Mouse (Mus musculus): ENCODE measurements around the gene Igflr1. TPM values are rescaled to one million over a fixed set of nuclear protein-coding genes. Genes with fewer than 3 reads are reported as not detected.
A peak's percentile ranks its signal among the peaks of the same experiment; 100 is the strongest.

Gene Igflr1
- polyA plus RNA-seq, 1 experiment from 2014 or later, result 4.1 TPM

GRCm38 (mm10) chr7:30559443-30559954 lies 5.7 kb upstream of the Igflr1 start, which contains the start of gene Lin37:
Gene Lin37, minus strand, starts transcription at chr7:30559838.
- H3K4me2 ChIP-seq, result peak within 1 kb of the TSS; percentile 97
- H3K36me3 ChIP-seq (ENCODE audit: control insufficient read depth, insufficient read depth, low read length), result peaks cover 14% of the 10 kb centered on the region; the same call in 1 of the 2 replicates
- peak; percentile 89 for ATAC-seq (ENCODE audit: low FRiP score)
- under 1% methylated on average over 20 of the region's 20 CpGs for WGBS
- peak; percentile 97 for DNase-seq (ENCODE audit: low spot score, missing footprints)
- peak within 1 kb of the TSS; percentile 49 for H3K4me3 ChIP-seq (ENCODE audit: low read depth, low read length)
- peaks cover 17% of the 10 kb centered on the region for H3K4me1 ChIP-seq (ENCODE audit: control insufficient read depth, insufficient read depth, low read length)
- H3K27me3 ChIP-seq (ENCODE audit: control insufficient read depth, insufficient read depth, low read length), result no peaks in the 10 kb centered on the region
- H3K9me3 ChIP-seq (ENCODE audit: control insufficient read depth, low read length), result no peaks in the 10 kb centered on the region
- H3K27ac ChIP-seq (ENCODE audit: low read depth, low read length), result no peak within 1 kb of the TSS
- peak within 1 kb of the TSS; percentile 73 for H3K9ac ChIP-seq (ENCODE audit: low read length)

DNA sequence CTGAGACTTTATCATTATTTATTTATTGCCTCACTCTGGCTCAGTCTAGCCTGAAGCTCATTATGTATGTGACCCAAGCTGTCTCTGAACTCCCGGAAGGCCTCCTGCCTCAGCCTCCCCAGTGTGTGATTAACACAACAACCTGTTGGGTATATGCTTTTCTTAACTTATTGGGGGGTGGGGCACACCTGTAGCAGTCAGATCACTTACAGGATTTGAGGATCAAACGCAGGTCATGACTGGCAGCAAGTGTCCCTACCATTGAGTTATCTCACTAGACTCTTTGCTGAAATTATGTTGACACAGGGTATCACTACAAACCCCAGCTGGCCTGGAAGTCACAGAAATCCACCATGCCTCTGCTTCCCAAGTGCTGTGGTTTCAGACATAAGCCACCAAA lies 4.9 kb upstream of the Igflr1 start:
- Histone ChIP-seq H3K4me3 (ENCODE audit: low read depth, low read length) (no peak overlapping the region), H3K4me1 (ENCODE audit: control insufficient read depth, insufficient read depth, low read length) (peaks cover 17% of the 10 kb centered on the region), H3K27me3 (ENCODE audit: control insufficient read depth, insufficient read depth, low read length) (no peaks in the 10 kb centered on the region), H3K27ac (ENCODE audit: low read depth, low read length) (no peak overlapping the region), H3K36me3 (ENCODE audit: control insufficient read depth, insufficient read depth, low read length) (peaks cover 12% of the 10 kb centered on the region; the same call in 1 of the 2 replicates), H3K4me2 (no peak overlapping the region; the same call in 1 of the 2 replicates), H3K9ac (ENCODE audit: low read length) (peak overlapping the region; percentile 36; the same call in 1 of the 2 replicates), H3K9me3 (ENCODE audit: control insufficient read depth, low read length) (no peaks in the 10 kb centered on the region)
- DNase-seq (ENCODE audit: low spot score, missing footprints) (no peak), ATAC-seq (ENCODE audit: low FRiP score) (no peak)
- WGBS, result 70% methylated on average over 2 of the region's 2 CpGs

GRCm38 (mm10) chr7:30562526-30563116 lies 2.6 kb upstream of the Igflr1 start:
- ATAC-seq (ENCODE audit: low FRiP score) (peak; percentile 3; the same call in 1 of the 2 replicates), DNase-seq (ENCODE audit: low spot score, missing footprints) (peak; percentile 87)
- 3% methylated on average over 27 of the region's 27 CpGs for WGBS
- Histone ChIP-seq H3K9me3 (ENCODE audit: control insufficient read depth, low read length) (no peaks in the 10 kb centered on the region), H3K4me1 (ENCODE audit: control insufficient read depth, insufficient read depth, low read length) (peaks cover 17% of the 10 kb centered on the region), H3K4me3 (ENCODE audit: low read depth, low read length) (peak overlapping the region; percentile 87), H3K9ac (ENCODE audit: low read length) (peak overlapping the region; percentile 71), H3K27me3 (ENCODE audit: control insufficient read depth, insufficient read depth, low read length) (no peaks in the 10 kb centered on the region), H3K27ac (ENCODE audit: low read depth, low read length) (peak overlapping the region; percentile 14; the same call in 1 of the 2 replicates), H3K4me2 (peak overlapping the region; percentile 75), H3K36me3 (ENCODE audit: control insufficient read depth, insufficient read depth, low read length) (peaks cover 7% of the 10 kb centered on the region; the same call in 1 of the 2 replicates)

DNA sequence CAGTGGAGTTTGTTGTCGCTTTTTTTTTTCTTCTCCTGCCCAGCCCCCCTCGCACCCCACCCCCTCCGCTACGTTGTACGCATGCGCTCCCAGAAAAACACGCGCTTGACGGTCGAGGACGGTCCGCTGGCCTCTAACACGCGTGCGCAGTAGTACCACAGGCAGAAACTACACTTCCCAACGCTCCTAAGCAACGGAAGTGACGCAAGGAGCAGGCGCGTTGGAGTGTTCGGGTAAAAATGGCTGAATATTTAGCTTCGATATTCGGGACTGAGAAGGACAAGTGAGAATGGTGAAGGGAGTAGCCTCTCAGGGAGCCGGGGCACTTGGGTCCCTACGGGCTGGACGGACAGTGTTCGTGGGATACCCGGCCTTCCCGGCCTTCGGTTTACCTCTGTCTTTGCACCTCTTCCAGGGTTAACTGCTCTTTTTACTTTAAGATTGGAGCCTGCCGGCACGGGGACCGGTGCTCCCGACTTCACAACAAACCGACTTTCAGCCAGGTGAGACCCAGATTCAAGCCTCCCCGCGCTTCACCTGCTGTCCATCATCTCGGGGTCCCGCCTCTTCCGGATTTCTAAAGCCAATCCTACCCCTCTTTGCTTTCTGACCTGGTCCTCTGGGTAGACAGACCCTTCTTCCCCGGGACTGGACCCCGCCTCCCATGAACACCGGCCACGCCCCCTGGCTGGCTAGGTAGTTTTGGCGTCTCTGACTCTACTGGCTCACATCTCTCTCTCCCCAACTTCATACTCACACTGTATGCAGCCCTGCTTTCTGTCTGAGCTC lies 1.9 kb upstream of the Igflr1 start, which contains the start of the genes U2af1l4, Gm49396 and Psenen:
TSS of gene U2af1l4 (plus strand) at position 185 of the 789 bp plus-strand sequence.
TSS of gene Gm49396 (plus strand) at position 228 of the 789 bp plus-strand sequence.
TSS of gene Psenen (minus strand) at position 511 of the 789 bp plus-strand sequence.
- ATAC-seq (ENCODE audit: low FRiP score) (peak; percentile 87), DNase-seq (ENCODE audit: low spot score, missing footprints) (peak; percentile 99)
- peak within 1 kb of the TSS; percentile 87 for H3K4me3 ChIP-seq (ENCODE audit: low read depth, low read length)
- H3K9me3 ChIP-seq (ENCODE audit: control insufficient read depth, low read length), result no peaks in the 10 kb centered on the region
- peak within 1 kb of the TSS; percentile 75 for H3K4me2 ChIP-seq
- peaks cover 7% of the 10 kb centered on the region; the same call in 1 of the 2 replicates for H3K36me3 ChIP-seq (ENCODE audit: control insufficient read depth, insufficient read depth, low read length)
- WGBS, result under 1% methylated on average over 44 of the region's 45 CpGs
- no peaks in the 10 kb centered on the region for H3K27me3 ChIP-seq (ENCODE audit: control insufficient read depth, insufficient read depth, low read length)
- peaks cover 17% of the 10 kb centered on the region for H3K4me1 ChIP-seq (ENCODE audit: control insufficient read depth, insufficient read depth, low read length)
- peak within 1 kb of the TSS; percentile 89 for H3K9ac ChIP-seq (ENCODE audit: low read length)
- H3K27ac ChIP-seq (ENCODE audit: low read depth, low read length), result peak within 1 kb of the TSS; percentile 87

DNA sequence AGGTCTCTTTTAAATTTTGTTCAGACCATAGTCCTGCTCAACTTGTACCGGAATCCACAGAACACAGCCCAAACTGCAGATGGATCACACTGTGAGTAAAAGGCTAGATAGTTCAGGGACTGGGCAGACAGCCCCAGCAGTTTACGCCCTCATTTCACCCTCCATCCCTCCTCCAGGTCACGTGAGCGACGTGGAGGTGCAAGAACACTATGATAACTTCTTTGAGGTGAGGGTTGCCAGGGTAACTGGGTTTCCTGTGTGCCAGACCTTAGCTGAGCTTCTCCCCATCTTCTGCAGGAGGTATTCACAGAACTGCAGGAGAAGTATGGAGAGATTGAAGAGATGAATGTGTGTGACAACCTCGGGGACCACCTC lies 1.3 kb upstream of the Igflr1 start:
- Histone ChIP-seq H3K9me3 (ENCODE audit: control insufficient read depth, low read length) (no peaks in the 10 kb centered on the region), H3K4me2 (peak overlapping the region; percentile 75), H3K27me3 (ENCODE audit: control insufficient read depth, insufficient read depth, low read length) (no peaks in the 10 kb centered on the region), H3K27ac (ENCODE audit: low read depth, low read length) (no peak overlapping the region), H3K4me1 (ENCODE audit: control insufficient read depth, insufficient read depth, low read length) (peaks cover 13% of the 10 kb centered on the region), H3K36me3 (ENCODE audit: control insufficient read depth, insufficient read depth, low read length) (peaks cover 12% of the 10 kb centered on the region), H3K4me3 (ENCODE audit: low read depth, low read length) (peak overlapping the region; percentile 87), H3K9ac (ENCODE audit: low read length) (peak overlapping the region; percentile 89)
- WGBS, result 26% methylated on average over 6 of the region's 6 CpGs
- DNase-seq (ENCODE audit: low spot score, missing footprints) (no peak), ATAC-seq (ENCODE audit: low FRiP score) (no peak; the same call in 1 of the 2 replicates)

DNA sequence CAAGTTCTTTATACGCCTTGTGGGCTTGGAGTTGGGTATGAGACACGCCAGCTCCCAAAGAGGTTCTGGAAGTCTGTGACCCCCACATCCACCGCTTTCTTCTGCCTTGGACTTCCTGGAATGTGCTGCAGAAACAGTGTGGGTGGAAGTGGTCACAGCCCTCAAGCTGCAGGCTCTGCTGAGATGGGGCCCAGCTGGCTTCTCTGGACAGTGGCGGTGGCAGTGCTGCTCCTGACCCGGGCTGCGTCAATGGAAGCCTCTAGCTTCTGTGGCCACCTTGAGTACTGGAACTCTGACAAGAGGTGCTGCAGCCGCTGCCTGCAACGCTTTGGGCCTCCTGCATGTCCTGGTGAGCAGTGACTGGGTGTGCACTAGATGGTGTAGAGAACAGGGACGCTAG lies 806 bp downstream of the Igflr1 start:
- no peak overlapping the region for H3K27ac ChIP-seq (ENCODE audit: low read depth, low read length)
- H3K4me3 ChIP-seq (ENCODE audit: low read depth, low read length), result no peak overlapping the region
- 91% methylated on average over 9 of the region's 9 CpGs for WGBS
- H3K27me3 ChIP-seq (ENCODE audit: control insufficient read depth, insufficient read depth, low read length), result no peaks in the 10 kb centered on the region
- ATAC-seq (ENCODE audit: low FRiP score), result no peak
- DNase-seq (ENCODE audit: low spot score, missing footprints), result no peak
- H3K9me3 ChIP-seq (ENCODE audit: control insufficient read depth, low read length), result no peaks in the 10 kb centered on the region
- H3K36me3 ChIP-seq (ENCODE audit: control insufficient read depth, insufficient read depth, low read length), result peaks cover 29% of the 10 kb centered on the region
- H3K4me2 ChIP-seq, result no peak overlapping the region
- no peak overlapping the region for H3K9ac ChIP-seq (ENCODE audit: low read length)
- peaks cover 8% of the 10 kb centered on the region for H3K4me1 ChIP-seq (ENCODE audit: control insufficient read depth, insufficient read depth, low read length)

- Histone ChIP-seq H3K4me1 (ENCODE audit: control insufficient read depth, insufficient read depth, low read length) (peaks cover 5% of the 10 kb centered on the region), H3K4me3 (ENCODE audit: low read depth, low read length) (no peak overlapping the region), H3K4me2 (no peak overlapping the region), H3K27me3 (ENCODE audit: control insufficient read depth, insufficient read depth, low read length) (no peaks in the 10 kb centered on the region), H3K9ac (ENCODE audit: low read length) (no peak overlapping the region), H3K27ac (ENCODE audit: low read depth, low read length) (no peak overlapping the region), H3K36me3 (ENCODE audit: control insufficient read depth, insufficient read depth, low read length) (peaks cover 33% of the 10 kb centered on the region), H3K9me3 (ENCODE audit: control insufficient read depth, low read length) (no peaks in the 10 kb centered on the region)
- DNase-seq (ENCODE audit: low spot score, missing footprints) (no peak), ATAC-seq (ENCODE audit: low FRiP score) (no peak)
- WGBS, result 91% methylated on average over 11 of the region's 11 CpGs
These were observed 2.3 kb downstream of the Igflr1 start for GRCm38 (mm10) chr7:30567555-30567954.

DNA sequence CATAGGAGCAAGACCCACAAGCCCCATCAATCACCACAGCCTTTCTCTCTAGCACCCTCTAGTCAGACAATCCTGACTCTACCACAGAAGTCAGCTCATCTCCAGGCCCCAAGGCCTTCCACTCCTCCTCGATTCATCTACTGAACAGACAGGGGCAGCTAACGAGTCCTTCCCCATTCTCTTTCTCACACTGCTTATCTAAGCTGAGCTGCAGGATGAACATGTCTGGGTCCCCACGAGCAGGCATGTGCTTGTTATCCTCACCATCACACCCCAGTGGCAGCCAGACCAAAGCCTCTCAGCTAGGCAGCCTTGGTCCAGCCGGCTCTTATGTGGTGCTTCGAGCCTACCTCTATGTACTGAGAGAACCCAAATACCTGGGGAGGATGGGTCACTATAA lies 7.2 kb downstream of the Igflr1 start:
- Histone ChIP-seq H3K4me1 (ENCODE audit: control insufficient read depth, insufficient read depth, low read length) (no peaks in the 10 kb centered on the region), H3K4me3 (ENCODE audit: low read depth, low read length) (no peak overlapping the region), H3K27ac (ENCODE audit: low read depth, low read length) (no peak overlapping the region), H3K4me2 (no peak overlapping the region), H3K27me3 (ENCODE audit: control insufficient read depth, insufficient read depth, low read length) (no peaks in the 10 kb centered on the region), H3K9me3 (ENCODE audit: control insufficient read depth, low read length) (no peaks in the 10 kb centered on the region), H3K36me3 (ENCODE audit: control insufficient read depth, insufficient read depth, low read length) (peaks cover 67% of the 10 kb centered on the region), H3K9ac (ENCODE audit: low read length) (no peak overlapping the region)
- ATAC-seq (ENCODE audit: low FRiP score), result no peak
- DNase-seq (ENCODE audit: low spot score, missing footprints), result no peak
- 87% methylated on average over 5 of the region's 5 CpGs for WGBS
